Mouse (Mus musculus) mouse embryonic stem cell (cell line): ENCODE data around the gene Mef2b.

Experiments used
- in situ Hi-C, 2 experiments: fragments of 300-500 bp; cut with MboI; formaldehyde crosslinking; loops; 1 replicate in 1 of 2; 3 replicates in 1 of 2; pipeline ENCODE4 v1.14.3; 2019 to 2020; ENCODE audit warnings: low sequenced_read_pairs in 2 of 2, low pct_unique_long_range_greater_than_20kb in 1 of 2, mixed read lengths in 1 of 2; ENCODE audit not compliant: unreplicated experiment in 1 of 2

The Mef2b gene

GRCm38 (mm10) chr8:70170748-70171147, 31.2 kb downstream of the Mef2b start:
- in situ Hi-C loops: no loop called here

- in situ Hi-C loops: no loop called here
Observed at GRCm38 (mm10) chr8:70171240-70171639, 31.7 kb downstream of the Mef2b start.

- in situ Hi-C loops: no loop called here
Observed at GRCm38 (mm10) chr8:70172043-70172681, 32.7 kb downstream of the Mef2b start, which contains the start of gene Tmem161a. Gene Tmem161a (plus strand): TSS chr8:70172356.

- in situ Hi-C loops: no loop called here
Observed at GRCm38 (mm10) chr8:70173320-70173719, 33.8 kb downstream of the Mef2b start.

GRCm38 (mm10) chr8:70174079-70174478, 34.6 kb downstream of the Mef2b start:
- in situ Hi-C loops: no loop called here

GRCm38 (mm10) chr8:70178231-70178630, 38.7 kb downstream of the Mef2b start:
- in situ Hi-C loops: no loop called here

GRCm38 (mm10) chr8:70179082-70179481, 39.6 kb downstream of the Mef2b start:
- in situ Hi-C loops: no loop called here

- in situ Hi-C loops: no loop called here
Observed at GRCm38 (mm10) chr8:70181212-70181902, 41.8 kb downstream of the Mef2b start.

GRCm38 (mm10) chr8:70181903-70182252, 42.4 kb downstream of the Mef2b start:
- in situ Hi-C loops: no loop called here

- in situ Hi-C loops: no loop called here
Observed at GRCm38 (mm10) chr8:70183194-70183593, 43.7 kb downstream of the Mef2b start.

GRCm38 (mm10) chr8:70188707-70189106, 49.2 kb downstream of the Mef2b start:
- in situ Hi-C loops: no loop called here

- in situ Hi-C loops: no loop called here
Observed at GRCm38 (mm10) chr8:70193238-70193637, 53.7 kb downstream of the Mef2b start.

GRCm38 (mm10) chr8:70194191-70194590, 54.7 kb downstream of the Mef2b start:
- in situ Hi-C loops: no loop called here

- in situ Hi-C loops: no loop called here
Observed at GRCm38 (mm10) chr8:70195762-70196161, 56.3 kb downstream of the Mef2b start.

- in situ Hi-C loops: no loop called here
Observed at GRCm38 (mm10) chr8:70197603-70198002, 58.1 kb downstream of the Mef2b start.

GRCm38 (mm10) chr8:70200098-70200681, 60.7 kb downstream of the Mef2b start:
- in situ Hi-C loops: no loop called here

- in situ Hi-C loops: no loop called here
Observed at GRCm38 (mm10) chr8:70201417-70201816, 61.9 kb downstream of the Mef2b start.

- in situ Hi-C loops: no loop called here
Observed at GRCm38 (mm10) chr8:70203072-70203471, 63.6 kb downstream of the Mef2b start.

- in situ Hi-C loops: no loop called here
Observed at GRCm38 (mm10) chr8:70204757-70205156, 65.2 kb downstream of the Mef2b start.

GRCm38 (mm10) chr8:70208130-70208529, 68.6 kb downstream of the Mef2b start:
- in situ Hi-C loops: no loop called here
